Mouse (Mus musculus): ENCODE data around the gene P4hb. TPM values are rescaled to one million over a fixed set of nuclear protein-coding genes. Genes with fewer than 3 reads are reported as not detected.

Gene P4hb
- total and polyA plus RNA-seq, 2 experiments from 2014 or later: 165 to 191 TPM

- no peak for TF ChIP-seq CTCF (IDR thresholded peaks at IDR 0.05)
- peaks cover 8% of the 10 kb centered on the region; the same call in 1 of the 2 replicates for H3K4me1 ChIP-seq (ENCODE audit: insufficient read depth, low read length)
- peak overlapping the region; percentile 81 for H3K9ac ChIP-seq (replicated peaks; ENCODE audit: low read length, poor library complexity, severe bottlenecking)
- DNase-seq (ENCODE audit: low spot score) (no peak), ATAC-seq (ENCODE audit: low FRiP score) (no peak)
- 48% methylated on average over 4 of the region's 4 CpGs for WGBS
- peak overlapping the region; percentile 84 for H3K4me2 ChIP-seq (ENCODE audit: low read depth, low read length, poor library complexity, severe bottlenecking)
- H3K9me3 ChIP-seq (ENCODE audit: low read length): no peaks in the 10 kb centered on the region
- H3K27me3 ChIP-seq (ENCODE audit: insufficient read depth, low read length): no peaks in the 10 kb centered on the region
- H3K36me3 ChIP-seq (ENCODE audit: insufficient read depth, low read length): peaks cover 49% of the 10 kb centered on the region
- peak overlapping the region; percentile 78 for H3K4me3 ChIP-seq (ENCODE audit: low read depth, low read length)
- H3K27ac ChIP-seq (ENCODE audit: low read depth, low read length): peak overlapping the region; percentile 85
Measured at GRCm38 (mm10) chr11:120616617-120617294, 43.7 kb upstream of the P4hb start.

DNA sequence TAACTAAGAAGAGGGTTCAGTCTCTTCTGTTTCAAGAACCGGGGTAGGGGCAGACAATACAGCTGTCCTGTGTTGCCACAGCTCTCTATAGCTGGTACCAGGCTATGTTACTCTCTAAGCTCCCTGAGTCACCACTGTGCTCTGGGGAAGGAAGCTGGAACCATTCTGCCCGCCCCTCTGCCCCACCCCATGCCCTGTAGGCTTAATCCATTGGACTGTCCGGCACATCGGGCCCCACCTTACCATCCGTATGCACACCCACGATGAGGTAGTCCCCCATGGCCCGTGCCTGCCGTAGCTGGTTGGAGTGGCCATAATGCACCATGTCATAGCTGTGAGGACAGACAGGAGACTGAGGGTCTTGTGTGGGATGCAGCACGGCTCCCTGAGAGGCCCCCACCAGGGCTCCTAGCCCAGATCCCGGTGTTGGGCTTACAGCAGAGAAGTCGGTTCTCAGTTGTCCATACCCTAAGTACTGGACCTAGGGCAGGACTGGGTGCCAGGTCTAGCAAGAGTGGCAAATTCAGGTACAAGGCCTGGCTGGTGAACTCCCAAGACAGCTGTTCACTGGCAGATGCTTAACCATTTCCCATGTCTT, 42.7 kb upstream of the P4hb start:
- H3K9me3 ChIP-seq (ENCODE audit: low read length): no peaks in the 10 kb centered on the region
- peaks cover 50% of the 10 kb centered on the region for H3K36me3 ChIP-seq (ENCODE audit: insufficient read depth, low read length)
- TF ChIP-seq CTCF (IDR thresholded peaks at IDR 0.05): no peak
- 0 out of 2 replicates have a peak overlapping the region, but pooled peaks have one; percentile 1 for H3K4me2 ChIP-seq (ENCODE audit: low read depth, low read length, poor library complexity, severe bottlenecking)
- no peak overlapping the region for H3K4me3 ChIP-seq (ENCODE audit: low read depth, low read length)
- H3K27me3 ChIP-seq (ENCODE audit: insufficient read depth, low read length): no peaks in the 10 kb centered on the region
- no peak overlapping the region for H3K9ac ChIP-seq (replicated peaks; ENCODE audit: low read length, poor library complexity, severe bottlenecking)
- no peak for ATAC-seq (ENCODE audit: low FRiP score)
- no peak overlapping the region for H3K27ac ChIP-seq (ENCODE audit: low read depth, low read length)
- H3K4me1 ChIP-seq (ENCODE audit: insufficient read depth, low read length): peaks cover 8% of the 10 kb centered on the region; the same call in 1 of the 2 replicates
- WGBS: 90% methylated on average over 11 of the region's 11 CpGs
- DNase-seq (ENCODE audit: low spot score): no peak

GRCm38 (mm10) chr11:120615167-120615566, 42.1 kb upstream of the P4hb start:
- no peak overlapping the region for H3K27ac ChIP-seq (ENCODE audit: low read depth, low read length)
- DNase-seq (ENCODE audit: low spot score) (no peak), ATAC-seq (ENCODE audit: low FRiP score) (no peak)
- no peak overlapping the region for H3K4me3 ChIP-seq (ENCODE audit: low read depth, low read length)
- H3K9ac ChIP-seq (replicated peaks; ENCODE audit: low read length, poor library complexity, severe bottlenecking): no peak overlapping the region
- 94% methylated on average over 6 of the region's 6 CpGs for WGBS
- no peak for TF ChIP-seq CTCF (IDR thresholded peaks at IDR 0.05)
- H3K27me3 ChIP-seq (ENCODE audit: insufficient read depth, low read length): no peaks in the 10 kb centered on the region
- H3K4me2 ChIP-seq (ENCODE audit: low read depth, low read length, poor library complexity, severe bottlenecking): no peak overlapping the region
- H3K4me1 ChIP-seq (ENCODE audit: insufficient read depth, low read length): peaks cover 8% of the 10 kb centered on the region; the same call in 1 of the 2 replicates
- no peaks in the 10 kb centered on the region for H3K9me3 ChIP-seq (ENCODE audit: low read length)
- H3K36me3 ChIP-seq (ENCODE audit: insufficient read depth, low read length): peaks cover 47% of the 10 kb centered on the region

DNA sequence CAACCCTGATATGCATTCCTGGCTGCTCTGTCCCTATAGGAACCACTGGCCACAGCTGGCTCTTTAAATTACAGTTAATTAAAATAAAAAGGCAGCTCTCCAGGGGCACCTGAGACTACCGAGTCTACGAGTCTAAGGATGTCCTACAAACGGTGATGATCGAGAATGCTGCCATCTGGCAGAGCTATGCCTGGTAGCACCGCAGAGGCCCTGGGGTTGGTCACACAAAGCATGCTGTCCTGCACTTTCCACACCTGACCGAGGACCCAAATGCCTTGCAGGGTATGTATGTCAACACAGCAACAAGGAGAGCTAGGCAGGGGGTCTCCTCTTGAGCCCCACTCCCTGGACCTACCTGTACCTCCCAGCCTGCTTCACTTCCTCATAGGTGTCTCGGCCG, 40.9 kb upstream of the P4hb start:
- no peak overlapping the region for H3K27ac ChIP-seq (ENCODE audit: low read depth, low read length)
- no peaks in the 10 kb centered on the region for H3K27me3 ChIP-seq (ENCODE audit: insufficient read depth, low read length)
- no peak overlapping the region for H3K4me2 ChIP-seq (ENCODE audit: low read depth, low read length, poor library complexity, severe bottlenecking)
- ATAC-seq (ENCODE audit: low FRiP score) (no peak), DNase-seq (ENCODE audit: low spot score) (no peak)
- H3K9me3 ChIP-seq (ENCODE audit: low read length): no peaks in the 10 kb centered on the region
- no peak overlapping the region for H3K9ac ChIP-seq (replicated peaks; ENCODE audit: low read length, poor library complexity, severe bottlenecking)
- H3K4me3 ChIP-seq (ENCODE audit: low read depth, low read length): no peak overlapping the region
- peaks cover 45% of the 10 kb centered on the region for H3K36me3 ChIP-seq (ENCODE audit: insufficient read depth, low read length)
- TF ChIP-seq CTCF (IDR thresholded peaks at IDR 0.05): no peak
- H3K4me1 ChIP-seq (ENCODE audit: insufficient read depth, low read length): peaks cover 8% of the 10 kb centered on the region; the same call in 1 of the 2 replicates
- WGBS: 85% methylated on average over 8 of the region's 8 CpGs

- 93% methylated on average over 10 of the region's 10 CpGs for WGBS
- no peak overlapping the region for H3K27ac ChIP-seq (ENCODE audit: low read depth, low read length)
- ATAC-seq (ENCODE audit: low FRiP score): no peak
- no peaks in the 10 kb centered on the region for H3K27me3 ChIP-seq (ENCODE audit: insufficient read depth, low read length)
- H3K4me3 ChIP-seq (ENCODE audit: low read depth, low read length): no peak overlapping the region
- H3K4me2 ChIP-seq (ENCODE audit: low read depth, low read length, poor library complexity, severe bottlenecking): no peak overlapping the region
- H3K9ac ChIP-seq (replicated peaks; ENCODE audit: low read length, poor library complexity, severe bottlenecking): no peak overlapping the region
- H3K9me3 ChIP-seq (ENCODE audit: low read length): no peaks in the 10 kb centered on the region
- no peak for TF ChIP-seq CTCF (IDR thresholded peaks at IDR 0.05)
- DNase-seq (ENCODE audit: low spot score): no peak
- peaks cover 40% of the 10 kb centered on the region for H3K36me3 ChIP-seq (ENCODE audit: insufficient read depth, low read length)
- peaks cover 8% of the 10 kb centered on the region; the same call in 1 of the 2 replicates for H3K4me1 ChIP-seq (ENCODE audit: insufficient read depth, low read length)
Measured at GRCm38 (mm10) chr11:120613481-120613972, 40.5 kb upstream of the P4hb start.

DNA sequence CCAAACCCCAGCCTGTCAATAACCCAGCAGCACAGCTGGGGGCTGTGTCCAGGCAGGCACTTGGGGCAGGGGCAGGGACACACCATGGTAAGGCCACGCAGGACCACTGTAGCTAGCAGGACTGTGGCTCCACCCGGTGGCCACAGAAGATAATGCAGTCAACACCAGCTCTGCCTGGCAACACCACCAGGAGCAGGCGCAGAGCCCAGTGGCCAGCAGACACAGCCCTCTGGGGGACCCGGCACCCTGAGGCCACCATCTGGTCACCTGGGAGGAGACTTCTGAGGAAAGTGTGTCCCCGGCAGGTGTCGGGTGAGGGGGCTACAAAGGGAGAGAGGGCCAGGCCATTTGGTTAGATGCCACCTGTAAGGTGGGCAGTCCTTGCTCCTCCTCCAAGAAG, 39.7 kb upstream of the P4hb start:
- Histone ChIP-seq H3K27me3 (ENCODE audit: insufficient read depth, low read length) (no peaks in the 10 kb centered on the region), H3K9me3 (ENCODE audit: low read length) (no peaks in the 10 kb centered on the region), H3K4me2 (ENCODE audit: low read depth, low read length, poor library complexity, severe bottlenecking) (no peak overlapping the region), H3K4me3 (ENCODE audit: low read depth, low read length) (no peak overlapping the region), H3K9ac (replicated peaks; ENCODE audit: low read length, poor library complexity, severe bottlenecking) (no peak overlapping the region), H3K36me3 (ENCODE audit: insufficient read depth, low read length) (peaks cover 37% of the 10 kb centered on the region), H3K27ac (ENCODE audit: low read depth, low read length) (no peak overlapping the region), H3K4me1 (ENCODE audit: insufficient read depth, low read length) (peaks cover 8% of the 10 kb centered on the region; the same call in 1 of the 2 replicates)
- ATAC-seq (ENCODE audit: low FRiP score): peak; percentile 35; the same call in 1 of the 2 replicates
- peak; percentile 78 for DNase-seq (ENCODE audit: low spot score)
- 49% methylated on average over 6 of the region's 6 CpGs for WGBS
- TF ChIP-seq CTCF (IDR thresholded peaks at IDR 0.05): peak; percentile 83
